Mouse (Mus musculus) heart, embryonic 11.5 days (tissue): ENCODE data around the gene Tulp4. TPM values are rescaled to one million over a fixed set of nuclear protein-coding genes. Genes with fewer than 3 reads are reported as not detected.

Experiments
- ATAC-seq: fragments of 200-750 bp; cut with Nextera tagmentation; replicated peaks from 2 replicates; pipeline ENCODE4 v1.8.0; 2017; ENCODE audit warnings: moderate library complexity; ENCODE audit not compliant: insufficient number of reproducible peaks, low FRiP score, low TSS enrichment
- H3K27ac ChIP-seq: fragments of 300-500 bp; sonication (generic); 2 replicates; pipeline ENCODE4 v1.5.1; 2014; ENCODE audit warnings: mild to moderate bottlenecking, low read depth, low read length
- H3K27me3 ChIP-seq: fragments of 300-500 bp; sonication (generic); 2 replicates; pipeline ENCODE4 v1.6.1; 2014; ENCODE audit warnings: mild to moderate bottlenecking, low read length, mixed read lengths; ENCODE audit not compliant: control insufficient read depth, insufficient read depth
- H3K36me3 ChIP-seq: fragments of 300-500 bp; sonication (generic); 2 replicates; pipeline ENCODE4 v1.6.1; 2014; ENCODE audit warnings: mild to moderate bottlenecking, low read length, moderate library complexity, mixed read lengths; ENCODE audit not compliant: control insufficient read depth, insufficient read depth
- H3K4me1 ChIP-seq: fragments of 300-500 bp; sonication (generic); 2 replicates; pipeline ENCODE4 v1.6.1; 2014; ENCODE audit warnings: low read length; ENCODE audit not compliant: control insufficient read depth, insufficient read depth
- H3K4me2 ChIP-seq: fragments of 300-500 bp; sonication (generic); 2 replicates; pipeline ENCODE4 v1.6.1; 2014; ENCODE audit warnings: mild to moderate bottlenecking, moderate library complexity
- H3K4me3 ChIP-seq: fragments of 300-500 bp; sonication (generic); 2 replicates; pipeline ENCODE4 v1.5.1; 2014; ENCODE audit warnings: low read depth, low read length
- H3K9ac ChIP-seq: fragments of 300-500 bp; sonication (generic); 2 replicates; pipeline ENCODE4 v1.6.1; 2014; ENCODE audit warnings: mild to moderate bottlenecking, low read depth, low read length, moderate library complexity
- H3K9me3 ChIP-seq: fragments of 300-500 bp; sonication (generic); replicated peaks from 2 replicates; pipeline ENCODE4 v1.6.1; 2016; ENCODE audit warnings: low read length; ENCODE audit not compliant: control insufficient read depth
- WGBS: fragments of 180-500 bp; shearing (Covaris S2); extraction: QIAGEN DNeasy Blood & Tissue Kit; methylation state at CpG from one replicate; pipeline ENCODE4 v1.1.7; 2014; ENCODE audit not compliant: insufficient replicate concordance; 5-methylcytosine and 5-hydroxymethylcytosine counted together
- polyA plus RNA-seq: library from polyadenylated mRNA; unstranded; fragments of >200 nt; fragmentation: Nextera tagmentation; extraction: Ambion mirVana; gene quantifications from 2 replicates; pipeline ENCODE4 v1.2.1, GENCODE M21; 2014

Tulp4 gene
- polyA plus RNA-seq, 1 experiment from 2014 or later, result 79.0 TPM

- WGBS, result 89% methylated on average over 3 of the region's 3 CpGs
- H3K36me3 ChIP-seq, result no peaks in the 10 kb centered on the region
- no peak overlapping the region for H3K27ac ChIP-seq
- no peak for ATAC-seq
- no peak overlapping the region for H3K4me3 ChIP-seq
- no peak overlapping the region for H3K4me2 ChIP-seq
- H3K27me3 ChIP-seq, result no peaks in the 10 kb centered on the region
- H3K9me3 ChIP-seq, result no peaks in the 10 kb centered on the region
- H3K9ac ChIP-seq, result no peak overlapping the region
- H3K4me1 ChIP-seq, result peaks cover 6% of the 10 kb centered on the region
Measured at GRCm38 (mm10) chr17:6131083-6131482, 24.8 kb downstream of the Tulp4 start.

GRCm38 (mm10) chr17:6140875-6141274, 34.6 kb downstream of the Tulp4 start:
- H3K27ac ChIP-seq, result no peak overlapping the region
- H3K4me2 ChIP-seq, result no peak overlapping the region
- H3K9ac ChIP-seq, result no peak overlapping the region
- ATAC-seq, result no peak
- no peaks in the 10 kb centered on the region for H3K4me1 ChIP-seq
- no peaks in the 10 kb centered on the region for H3K27me3 ChIP-seq
- no peaks in the 10 kb centered on the region; the same call in 1 of the 2 replicates for H3K36me3 ChIP-seq
- 86% methylated on average over 3 of the region's 3 CpGs for WGBS
- H3K9me3 ChIP-seq, result no peaks in the 10 kb centered on the region
- no peak overlapping the region for H3K4me3 ChIP-seq

GRCm38 (mm10) chr17:6141344-6141743, 35.1 kb downstream of the Tulp4 start:
- no peaks in the 10 kb centered on the region for H3K27me3 ChIP-seq
- no peak overlapping the region for H3K27ac ChIP-seq
- no peak overlapping the region for H3K4me2 ChIP-seq
- H3K4me3 ChIP-seq, result no peak overlapping the region
- no peaks in the 10 kb centered on the region for H3K4me1 ChIP-seq
- 87% methylated on average over 2 of the region's 2 CpGs for WGBS
- H3K36me3 ChIP-seq, result no peaks in the 10 kb centered on the region; the same call in 1 of the 2 replicates
- no peaks in the 10 kb centered on the region for H3K9me3 ChIP-seq
- no peak overlapping the region for H3K9ac ChIP-seq
- no peak for ATAC-seq

- Histone ChIP-seq H3K4me3 (no peak overlapping the region), H3K27me3 (no peaks in the 10 kb centered on the region), H3K9ac (no peak overlapping the region), H3K27ac (no peak overlapping the region), H3K4me1 (no peaks in the 10 kb centered on the region), H3K36me3 (no peaks in the 10 kb centered on the region), H3K9me3 (no peaks in the 10 kb centered on the region), H3K4me2 (no peak overlapping the region)
- no peak for ATAC-seq
- 70% methylated on average over 2 of the region's 2 CpGs for WGBS
Measured at GRCm38 (mm10) chr17:6145244-6145643, 39.0 kb downstream of the Tulp4 start.

GRCm38 (mm10) chr17:6152941-6153340, 46.7 kb downstream of the Tulp4 start:
- 88% methylated on average over 4 of the region's 4 CpGs for WGBS
- ATAC-seq, result no peak
- no peaks in the 10 kb centered on the region for H3K27me3 ChIP-seq
- H3K36me3 ChIP-seq, result no peaks in the 10 kb centered on the region
- H3K4me2 ChIP-seq, result no peak overlapping the region
- no peak overlapping the region for H3K4me3 ChIP-seq
- no peaks in the 10 kb centered on the region for H3K4me1 ChIP-seq
- no peaks in the 10 kb centered on the region for H3K9me3 ChIP-seq
- no peak overlapping the region for H3K9ac ChIP-seq
- no peak overlapping the region for H3K27ac ChIP-seq

DNA sequence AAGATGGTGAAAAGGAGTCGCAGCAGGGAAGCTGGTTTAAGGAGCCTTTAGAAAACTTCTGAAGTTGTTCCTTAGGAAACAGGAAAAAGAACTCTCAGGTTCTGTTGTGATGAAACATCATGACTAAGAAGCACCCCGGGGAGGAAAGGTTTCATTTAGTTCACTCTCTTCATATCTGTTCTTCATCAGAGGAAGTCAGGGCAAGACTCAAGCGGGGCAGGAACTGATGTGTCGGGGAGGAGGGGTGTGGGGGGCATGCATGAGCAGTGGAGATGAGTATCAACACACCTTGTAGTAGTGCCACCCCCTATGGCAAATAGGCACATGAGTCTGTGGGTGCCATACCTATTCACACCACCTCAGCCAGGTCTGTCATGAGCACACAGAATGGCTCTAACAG, 47.3 kb downstream of the Tulp4 start:
- no peaks in the 10 kb centered on the region for H3K9me3 ChIP-seq
- H3K27me3 ChIP-seq, result no peaks in the 10 kb centered on the region
- H3K9ac ChIP-seq, result no peak overlapping the region
- WGBS, result 70% methylated on average over 4 of the region's 4 CpGs
- H3K4me2 ChIP-seq, result no peak overlapping the region
- no peak overlapping the region for H3K27ac ChIP-seq
- H3K4me1 ChIP-seq, result no peaks in the 10 kb centered on the region
- no peak for ATAC-seq
- H3K4me3 ChIP-seq, result no peak overlapping the region
- no peaks in the 10 kb centered on the region for H3K36me3 ChIP-seq

DNA sequence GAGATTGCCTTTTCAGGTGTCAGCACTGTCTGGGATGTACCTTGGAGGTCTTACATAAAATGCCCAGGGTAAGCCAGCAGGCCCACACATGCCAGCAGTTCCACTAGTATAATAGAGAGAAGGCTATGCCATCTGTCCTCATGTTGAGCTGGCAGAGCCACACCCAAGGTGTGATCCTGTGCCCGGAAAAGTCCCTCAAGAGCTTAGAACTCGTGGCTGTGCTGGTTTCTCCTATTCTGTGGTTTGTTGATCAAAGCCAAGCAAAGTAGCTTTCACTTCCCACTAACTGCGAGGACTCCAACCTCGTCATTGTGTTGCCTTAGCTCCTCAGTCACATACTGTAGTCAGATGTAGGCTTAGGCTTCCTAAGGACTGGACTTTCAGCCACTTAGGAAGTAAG, 48.1 kb downstream of the Tulp4 start:
- Histone ChIP-seq H3K27me3 (no peaks in the 10 kb centered on the region), H3K9me3 (no peaks in the 10 kb centered on the region), H3K4me3 (no peak overlapping the region), H3K9ac (no peak overlapping the region), H3K4me1 (no peaks in the 10 kb centered on the region), H3K4me2 (no peak overlapping the region), H3K27ac (no peak overlapping the region), H3K36me3 (no peaks in the 10 kb centered on the region)
- WGBS, result 79% methylated on average over 4 of the region's 4 CpGs
- no peak for ATAC-seq

DNA sequence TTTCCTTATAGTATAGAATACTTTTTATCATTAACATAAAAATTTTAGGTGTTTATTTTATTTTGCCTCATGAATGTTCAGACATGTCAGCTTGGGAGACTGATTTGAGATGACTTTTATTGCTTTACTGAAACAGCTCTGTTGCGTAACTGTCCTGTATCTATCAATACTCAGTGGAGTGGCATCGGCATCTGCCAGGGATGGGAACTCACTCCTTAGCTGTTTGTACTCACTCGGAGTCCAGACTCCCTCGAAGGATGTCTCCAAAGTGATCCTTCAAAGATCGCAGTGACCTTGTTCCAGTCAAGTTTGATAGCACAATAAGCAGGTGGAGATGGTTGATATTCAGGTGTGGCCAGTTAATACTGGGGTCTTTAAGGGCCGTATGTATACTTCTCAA, 54.3 kb downstream of the Tulp4 start:
- H3K27ac ChIP-seq, result no peak overlapping the region
- peaks cover 11% of the 10 kb centered on the region; the same call in 1 of the 2 replicates for H3K4me1 ChIP-seq
- H3K27me3 ChIP-seq, result no peaks in the 10 kb centered on the region
- WGBS, result 86% methylated on average over 6 of the region's 6 CpGs
- no peak for ATAC-seq
- no peaks in the 10 kb centered on the region for H3K9me3 ChIP-seq
- no peak overlapping the region for H3K9ac ChIP-seq
- no peak overlapping the region for H3K4me3 ChIP-seq
- no peak overlapping the region for H3K4me2 ChIP-seq
- H3K36me3 ChIP-seq, result no peaks in the 10 kb centered on the region

GRCm38 (mm10) chr17:6161916-6162315, 55.7 kb downstream of the Tulp4 start:
- WGBS, result 64% methylated on average over 9 of the region's 9 CpGs
- no peak overlapping the region for H3K27ac ChIP-seq
- no peaks in the 10 kb centered on the region for H3K9me3 ChIP-seq
- no peaks in the 10 kb centered on the region for H3K36me3 ChIP-seq
- H3K4me1 ChIP-seq, result peaks cover 11% of the 10 kb centered on the region; the same call in 1 of the 2 replicates
- no peak for ATAC-seq
- no peak overlapping the region for H3K4me3 ChIP-seq
- no peaks in the 10 kb centered on the region for H3K27me3 ChIP-seq
- no peak overlapping the region for H3K9ac ChIP-seq
- no peak overlapping the region for H3K4me2 ChIP-seq
